Mouse (Mus musculus) midbrain, embryonic 10.5 days (tissue): ENCODE measurements at regions not wholly inside any gene's neighbourhood (a gene's known extent, or its start where the extent isn't known, plus 50 kb on each side); places are given as distances from the start of the nearest gene placed in this dataset.

Source experiments
- DNase-seq: peaks from one replicate; pipeline ENCODE4 v3.0.0-alpha.2; 2017; ENCODE audit warnings: low spot score
- H3K27ac ChIP-seq: fragments of 300-500 bp; sonication (generic); replicated peaks from 2 replicates; pipeline ENCODE4 v1.5.1; 2016; ENCODE audit warnings: mild to moderate bottlenecking
- H3K27me3 ChIP-seq: fragments of 300-500 bp; sonication (generic); 2 replicates; pipeline ENCODE4 v1.6.1; 2016; ENCODE audit warnings: low read depth, mild to moderate bottlenecking; ENCODE audit not compliant: poor library complexity, severe bottlenecking
- H3K36me3 ChIP-seq: fragments of 300-500 bp; sonication (generic); 2 replicates; pipeline ENCODE4 v1.6.1; 2016; ENCODE audit warnings: mild to moderate bottlenecking, moderate library complexity
- H3K4me1 ChIP-seq: fragments of 300-500 bp; sonication (generic); 2 replicates; pipeline ENCODE4 v1.6.1; 2016
- H3K4me3 ChIP-seq: fragments of 300-500 bp; sonication (generic); 2 replicates; pipeline ENCODE4 v1.5.1; 2016; ENCODE audit warnings: mild to moderate bottlenecking, moderate library complexity
- H3K9me3 ChIP-seq: fragments of 300-500 bp; sonication (generic); replicated peaks from 2 replicates; pipeline ENCODE4 v1.6.1; 2016; ENCODE audit warnings: mild to moderate bottlenecking
- WGBS: fragments of 180-500 bp; shearing (Covaris S2); methylation state at CpG from one replicate; pipeline ENCODE4 v1.1.7; 2016; 5-methylcytosine and 5-hydroxymethylcytosine counted together

GRCm38 (mm10) chr8:36010446-36011217, 245.0 kb downstream of the Gm19410 start:
- Histone ChIP-seq H3K4me1 (0 out of 2 replicates have a peak, but pooled peaks cover 3% of the 10 kb centered on the region), H3K9me3 (no peaks in the 10 kb centered on the region; the same call in 1 of the 2 replicates), H3K4me3 (no peak overlapping the region), H3K27ac (no peak overlapping the region), H3K27me3 (no peaks in the 10 kb centered on the region), H3K36me3 (no peaks in the 10 kb centered on the region)
- no peak for DNase-seq
- WGBS = 81% methylated on average over 11 of the region's 11 CpGs

GRCm38 (mm10) chr8:36014862-36015261, 249.3 kb downstream of the Gm19410 start:
- Histone ChIP-seq H3K4me1 (no peaks in the 10 kb centered on the region), H3K36me3 (no peaks in the 10 kb centered on the region), H3K27me3 (no peaks in the 10 kb centered on the region), H3K4me3 (no peak overlapping the region), H3K9me3 (no peaks in the 10 kb centered on the region), H3K27ac (no peak overlapping the region)
- 87% methylated on average over 8 of the region's 8 CpGs for WGBS
- DNase-seq = no peak

GRCm38 (mm10) chr8:36016321-36017114, 250.9 kb downstream of the Gm19410 start:
- no peak overlapping the region for H3K4me3 ChIP-seq
- 93% methylated on average over 20 of the region's 20 CpGs for WGBS
- H3K36me3 ChIP-seq = no peaks in the 10 kb centered on the region
- H3K27me3 ChIP-seq = no peaks in the 10 kb centered on the region
- no peak for DNase-seq
- no peaks in the 10 kb centered on the region for H3K9me3 ChIP-seq
- no peaks in the 10 kb centered on the region for H3K4me1 ChIP-seq
- H3K27ac ChIP-seq = no peak overlapping the region

GRCm38 (mm10) chr8:36018993-36019753, 253.6 kb downstream of the Gm19410 start:
- Histone ChIP-seq H3K4me3 (no peak overlapping the region), H3K27me3 (no peaks in the 10 kb centered on the region), H3K27ac (no peak overlapping the region), H3K4me1 (no peaks in the 10 kb centered on the region), H3K36me3 (no peaks in the 10 kb centered on the region), H3K9me3 (no peaks in the 10 kb centered on the region)
- WGBS = 87% methylated on average over 15 of the region's 15 CpGs
- DNase-seq = no peak

GRCm38 (mm10) chr8:36019895-36020294, 254.3 kb downstream of the Gm19410 start:
- no peaks in the 10 kb centered on the region for H3K4me1 ChIP-seq
- H3K9me3 ChIP-seq = no peaks in the 10 kb centered on the region
- no peak overlapping the region for H3K27ac ChIP-seq
- WGBS = 94% methylated on average over 7 of the region's 7 CpGs
- H3K4me3 ChIP-seq = no peak overlapping the region
- DNase-seq = no peak
- no peaks in the 10 kb centered on the region for H3K27me3 ChIP-seq
- no peaks in the 10 kb centered on the region for H3K36me3 ChIP-seq

- WGBS = 94% methylated on average over 11 of the region's 11 CpGs
- no peak overlapping the region for H3K27ac ChIP-seq
- H3K9me3 ChIP-seq = no peaks in the 10 kb centered on the region
- no peak overlapping the region for H3K4me3 ChIP-seq
- no peaks in the 10 kb centered on the region for H3K36me3 ChIP-seq
- H3K4me1 ChIP-seq = no peaks in the 10 kb centered on the region
- no peaks in the 10 kb centered on the region for H3K27me3 ChIP-seq
- no peak for DNase-seq
Measured at GRCm38 (mm10) chr8:36027586-36027985, 262.0 kb downstream of the Gm19410 start.

GRCm38 (mm10) chr8:36028121-36028955, 262.7 kb downstream of the Gm19410 start:
- Histone ChIP-seq H3K27ac (no peak overlapping the region), H3K27me3 (no peaks in the 10 kb centered on the region), H3K4me1 (no peaks in the 10 kb centered on the region), H3K9me3 (no peaks in the 10 kb centered on the region), H3K4me3 (no peak overlapping the region), H3K36me3 (no peaks in the 10 kb centered on the region)
- WGBS = 92% methylated on average over 9 of the region's 9 CpGs
- DNase-seq = no peak

- Histone ChIP-seq H3K27me3 (no peaks in the 10 kb centered on the region), H3K9me3 (no peaks in the 10 kb centered on the region), H3K4me3 (no peak overlapping the region), H3K4me1 (no peaks in the 10 kb centered on the region), H3K36me3 (no peaks in the 10 kb centered on the region), H3K27ac (no peak overlapping the region)
- WGBS = 90% methylated on average over 2 of the region's 2 CpGs
- no peak for DNase-seq
Measured at GRCm38 (mm10) chr8:36029445-36029844, 263.9 kb downstream of the Gm19410 start.

GRCm38 (mm10) chr8:36030237-36030636, 264.6 kb downstream of the Gm19410 start:
- WGBS = 77% methylated on average over 3 of the region's 3 CpGs
- no peaks in the 10 kb centered on the region for H3K27me3 ChIP-seq
- H3K27ac ChIP-seq = no peak overlapping the region
- H3K4me1 ChIP-seq = no peaks in the 10 kb centered on the region
- no peaks in the 10 kb centered on the region for H3K36me3 ChIP-seq
- no peak overlapping the region for H3K4me3 ChIP-seq
- no peaks in the 10 kb centered on the region for H3K9me3 ChIP-seq
- DNase-seq = no peak

GRCm38 (mm10) chr8:36031966-36032719, 266.6 kb downstream of the Gm19410 start:
- Histone ChIP-seq H3K4me3 (no peak overlapping the region), H3K27ac (no peak overlapping the region), H3K36me3 (no peaks in the 10 kb centered on the region), H3K9me3 (no peaks in the 10 kb centered on the region), H3K4me1 (no peaks in the 10 kb centered on the region), H3K27me3 (no peaks in the 10 kb centered on the region)
- DNase-seq = no peak
- WGBS = 83% methylated on average over 10 of the region's 10 CpGs

GRCm38 (mm10) chr8:36035339-36035738, 269.7 kb downstream of the Gm19410 start:
- Histone ChIP-seq H3K27me3 (no peaks in the 10 kb centered on the region), H3K9me3 (no peaks in the 10 kb centered on the region; the same call in 1 of the 2 replicates), H3K4me1 (no peaks in the 10 kb centered on the region), H3K27ac (no peak overlapping the region), H3K4me3 (no peak overlapping the region), H3K36me3 (no peaks in the 10 kb centered on the region)
- DNase-seq = no peak
- 95% methylated on average over 7 of the region's 7 CpGs for WGBS
